In genomic region chr1:170535221-170535620, GRCm38 (mm10) we compare ENCODE assay signal across 15 mouse cellular contexts. TPM values are rescaled to one million over a fixed set of nuclear protein-coding genes. Genes with fewer than 3 reads are reported as not detected.
DNase-seq lines count a peak whose midpoint lies in the region; ATAC-seq lines count a peak whose summit lies in the region.
"Had no signal": no experiment of that assay in that cellular context is flagged by ENCODE, and none has a peak within 500 bp of the region (broad histone marks: within the 10 kb centered on the region; RNA-seq: fewer than 3 reads in every experiment).

No protein-coding gene starts in this region.

- no peaks in the 10 kb centered on the region for H3K9me3 ChIP-seq in liver, embryonic 16.5 days (replicated peaks; ENCODE audit: control insufficient read depth, low read length)
- no peaks in the 10 kb centered on the region for H3K9me3 ChIP-seq in midbrain, embryonic 16.5 days (replicated peaks; ENCODE audit: control insufficient read depth, low read length, poor library complexity, severe bottlenecking)
- H3K9me3 ChIP-seq: embryonic facial prominence, embryonic 10.5 days; forebrain, embryonic 15.5 days; kidney, embryonic 15.5 days had no signal

- H3K36me3 ChIP-seq in liver, embryonic 16.5 days (ENCODE audit: control insufficient read depth, insufficient read depth) = no peaks in the 10 kb centered on the region
- H3K36me3 ChIP-seq in midbrain, embryonic 16.5 days (ENCODE audit: control insufficient read depth, insufficient read depth, low read length) = no peaks in the 10 kb centered on the region
- H3K36me3 ChIP-seq: embryonic facial prominence, embryonic 10.5 days; forebrain, embryonic 15.5 days; kidney, embryonic 15.5 days had no signal

- 26% methylated on average over 2 of the region's 2 CpGs for WGBS in liver, embryonic 16.5 days (ENCODE audit: insufficient replicate concordance)
- WGBS in midbrain, embryonic 16.5 days = 90% methylated on average over 2 of the region's 2 CpGs

- ATAC-seq in liver, embryonic 16.5 days (ENCODE audit: low read depth) = peak; percentile 71
- ATAC-seq in midbrain, embryonic 16.5 days = no peak
- ATAC-seq: CD4-positive, CD25-positive, alpha-beta regulatory T cell, adult 4 months; forebrain, embryonic 15.5 days had no signal

- no peaks in the 10 kb centered on the region for H3K27me3 ChIP-seq in liver, embryonic 16.5 days (ENCODE audit: control insufficient read depth, insufficient read depth, low read depth, low read length)
- H3K27me3 ChIP-seq in midbrain, embryonic 16.5 days (ENCODE audit: control insufficient read depth, insufficient read depth, low read depth, low read length) = no peaks in the 10 kb centered on the region
- H3K27me3 ChIP-seq: forebrain, embryonic 15.5 days; kidney, embryonic 15.5 days had no signal

- no peak overlapping the region for H3K4me3 ChIP-seq in liver, embryonic 16.5 days (ENCODE audit: low read depth, low read length)
- no peak overlapping the region for H3K4me3 ChIP-seq in midbrain, embryonic 16.5 days (ENCODE audit: low read depth, low read length)
- H3K4me3 ChIP-seq: embryonic facial prominence, embryonic 10.5 days; forebrain, embryonic 15.5 days; kidney, embryonic 15.5 days had no signal

- H3K27ac ChIP-seq in liver, embryonic 16.5 days (ENCODE audit: low read length) = peak overlapping the region; percentile 37; the same call in 1 of the 2 replicates
- no peak overlapping the region for H3K27ac ChIP-seq in midbrain, embryonic 16.5 days (ENCODE audit: low read length)
- H3K27ac ChIP-seq: embryonic facial prominence, embryonic 10.5 days; forebrain, embryonic 15.5 days; kidney, embryonic 15.5 days; macrophage had no signal

- H3K9ac ChIP-seq in liver, embryonic 16.5 days (ENCODE audit: low read depth, low read length) = no peak overlapping the region
- H3K9ac ChIP-seq in midbrain, embryonic 16.5 days (ENCODE audit: low read depth, low read length) = no peak overlapping the region
- H3K9ac ChIP-seq: forebrain, embryonic 15.5 days; kidney, embryonic 15.5 days had no signal

- DNase-seq in heart, adult 18-20 months = peak; percentile 38 to 39
- DNase-seq in heart, adult 9 months (ENCODE audit: low spot score in 2 of 2) = no peak
- DNase-seq in ovary, postnatal 36 days (ENCODE audit: low spot score) = peak; percentile 26
- no peak for DNase-seq in ovary, postnatal 14 days (ENCODE audit: low spot score)
- DNase-seq in layer of hippocampus, postnatal 14 days (ENCODE audit: low spot score in 2 of 2) = no peak
- DNase-seq in layer of hippocampus, adult 8-10 months (ENCODE audit: low spot score in 2 of 2) = no peak
- DNase-seq: cerebellum, adult 11 months; right cerebral cortex, postnatal 14 days had no signal

- H3K4me2 ChIP-seq in liver, embryonic 16.5 days (ENCODE audit: low read depth, low read length) = no peak overlapping the region
- H3K4me2 ChIP-seq in midbrain, embryonic 16.5 days (ENCODE audit: low read length) = no peak overlapping the region
- H3K4me2 ChIP-seq: forebrain, embryonic 15.5 days; kidney, embryonic 15.5 days had no signal

- H3K4me1 ChIP-seq in liver, embryonic 16.5 days (ENCODE audit: control insufficient read depth, low read depth, low read length) = peaks cover 13% of the 10 kb centered on the region
- H3K4me1 ChIP-seq in midbrain, embryonic 16.5 days (ENCODE audit: control insufficient read depth, insufficient read depth, low read length) = no peaks in the 10 kb centered on the region; the same call in 1 of the 2 replicates
- H3K4me1 ChIP-seq: forebrain, embryonic 15.5 days; kidney, embryonic 15.5 days had no signal

RNA-seq across cellular contexts. Expression of gene Nos1ap, which starts 54.4 kb away (rescaled TPM):
- total RNA-seq in heart, adult 18-20 months (2021) = 10 to 100 TPM; 17.4 to 23.6 TPM
- polyA plus RNA-seq in liver, embryonic 16.5 days (2015; fragmentation: Nextera tagmentation; extraction: Ambion mirVana) = 5.2 and 6.3 TPM in 2 replicates
- polyA plus RNA-seq in midbrain, embryonic 16.5 days (2015; fragmentation: Nextera tagmentation; extraction: Ambion mirVana) = 24.0 and 24.6 TPM in 2 replicates
- 100 to 1,000 TPM; 127 to 160 TPM for total RNA-seq in layer of hippocampus, postnatal 14 days (2021)
- total RNA-seq in layer of hippocampus, adult 8-10 months (2022) = 100 to 1,000 TPM; 191 to 254 (median 220) TPM

Comparison
In these comparisons a context has a peak if more than half of its experiments do, and no peak if none do; other contexts are left out.
1. DNase-seq: peak in heart, adult 18-20 months (2 of 2) and ovary, postnatal 36 days (single experiment); none in heart, adult 9 months (0 of 2), ovary, postnatal 14 days (single experiment), layer of hippocampus, postnatal 14 days (0 of 2) and layer of hippocampus, adult 8-10 months (0 of 2).
2. RNA of gene Nos1ap, which starts 54.4 kb away (total RNA-seq): 191 to 254 TPM in layer of hippocampus, adult 8-10 months and 127 to 160 TPM in layer of hippocampus, postnatal 14 days; 17.4 to 23.6 TPM in heart, adult 18-20 months; every median in the first group is over 4 times any median in the second.